Mouse (Mus musculus) forebrain, embryonic 10.5 days (tissue): ENCODE measurements around the gene Col4a6. TPM values are rescaled to one million over a fixed set of nuclear protein-coding genes. Genes with fewer than 3 reads are reported as not detected.

Experiments used
- polyA plus RNA-seq: library from polyadenylated mRNA; unstranded; fragments of >200 nt; fragmentation: Nextera tagmentation; extraction: Ambion mirVana; gene quantifications from 2 replicates; pipeline ENCODE4 v1.2.1, GENCODE M21; 2016

The Col4a6 gene
- polyA plus RNA-seq, 1 experiment from 2014 or later, result 2.4 TPM

Other genes with a start within 250 kb of the Col4a6 start
- gene Col4a5, start 1.3 kb upstream of the Col4a6 start, polyA plus RNA-seq, result 9.7 and 11.6 TPM in 2 replicates